Mouse (Mus musculus) G1E-ER4 (cell line): ENCODE results near the gene Nt5dc3. TPM values are rescaled to one million over a fixed set of nuclear protein-coding genes. Genes with fewer than 3 reads are reported as not detected.

Experiments
- GATA1 ChIP-seq: IDR thresholded peaks from one replicate; pipeline ENCODE4 v1.8.0; 2012; ENCODE audit warnings: low read length, inconsistent platforms
- polyA plus RNA-seq: library from polyadenylated mRNA; stranded (reverse); fragments of >175 nt; gene quantifications from 2 replicates; pipeline ENCODE4 v1.2.3, GENCODE M21; 2012

Gene Nt5dc3
- polyA plus RNA-seq, 1 experiment, result 2.9 TPM

DNA sequence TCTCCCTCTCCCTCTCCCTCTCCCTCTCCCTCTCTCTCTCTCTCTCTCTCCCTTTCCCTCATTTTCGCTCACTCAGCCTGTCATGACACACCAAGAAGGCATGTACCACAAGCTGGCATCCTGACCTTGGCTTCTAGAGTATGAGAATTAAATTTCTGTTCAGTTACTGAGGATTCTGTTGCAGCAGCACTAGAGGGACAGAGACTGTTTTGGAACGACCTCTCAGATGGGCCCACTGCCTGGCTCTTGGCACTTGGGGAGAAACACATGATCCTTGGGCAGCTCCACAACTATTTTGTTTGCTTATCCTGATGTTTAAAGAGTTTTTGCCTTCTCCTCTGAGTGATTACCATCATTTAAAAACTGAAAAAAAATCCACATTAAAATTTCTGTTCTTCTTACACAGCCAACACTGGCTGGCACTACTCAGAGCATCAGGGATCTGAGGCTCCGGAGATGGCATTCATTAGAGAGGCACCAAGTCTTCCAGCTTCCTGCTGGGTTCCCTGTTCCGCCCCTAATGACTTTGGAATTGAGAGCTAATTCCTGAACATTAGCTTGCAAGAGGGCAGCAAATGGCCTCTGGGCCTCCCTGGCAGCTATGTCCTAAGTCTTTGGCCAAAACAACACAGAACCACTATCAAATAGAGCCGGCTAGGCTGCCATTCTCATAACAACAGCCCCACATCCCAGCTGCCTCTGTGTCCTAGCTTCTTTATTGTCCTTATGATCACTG, 101.4 kb downstream of the Nt5dc3 start:
- no peak for TF ChIP-seq GATA1

DNA sequence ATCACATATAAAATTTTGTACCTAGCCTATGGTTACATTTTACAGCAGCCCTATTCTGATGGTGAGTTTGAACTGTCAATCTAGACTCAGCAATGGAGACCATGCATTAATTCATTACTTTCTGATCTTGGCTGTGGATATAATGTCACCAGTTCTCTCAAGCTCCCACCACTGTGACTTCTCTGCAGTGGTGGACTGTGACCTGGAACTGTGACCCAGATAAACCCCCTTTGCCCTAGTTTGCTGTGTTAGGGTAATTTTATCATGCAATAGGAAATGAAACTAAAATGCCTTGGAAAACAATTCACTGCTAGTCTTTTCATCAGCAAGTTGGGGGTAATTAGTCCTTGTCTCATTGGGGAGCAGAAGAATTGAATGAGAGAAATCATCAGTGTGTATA, 102.6 kb downstream of the Nt5dc3 start:
- TF ChIP-seq GATA1, result no peak

DNA sequence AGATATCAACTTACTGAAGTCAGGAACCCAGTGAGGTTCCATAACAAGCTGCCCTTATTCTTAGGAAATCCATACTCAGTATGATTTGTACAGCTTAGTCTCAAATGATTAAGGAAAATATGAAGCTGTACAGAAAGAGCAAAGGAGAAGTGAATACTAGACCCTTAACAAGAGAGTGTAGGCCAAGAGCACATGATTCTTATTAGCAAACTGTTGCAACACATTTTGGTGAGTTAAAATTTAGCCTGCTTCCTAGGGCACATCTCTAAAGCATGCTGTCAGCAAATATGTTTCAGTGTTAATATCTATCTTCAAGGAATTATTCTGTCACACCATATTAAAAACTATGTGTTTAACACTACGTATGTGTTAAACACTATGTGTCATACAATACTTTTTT, 107.6 kb downstream of the Nt5dc3 start:
- TF ChIP-seq GATA1, result no peak

Other genes with a start within 250 kb of the Nt5dc3 start
- 19.7 and 25.5 TPM in 2 replicates for gene Hsp90b1, start 73.5 kb upstream of the Nt5dc3 start, polyA plus RNA-seq
- gene Ttc41, start 73.2 kb upstream of the Nt5dc3 start, polyA plus RNA-seq, result 0.06 TPM in 2 replicates
- not detected in 2 replicates for gene Gm49358, start 15.0 kb upstream of the Nt5dc3 start, polyA plus RNA-seq
- gene Stab2, start 229.0 kb downstream of the Nt5dc3 start, polyA plus RNA-seq, result 0.03 TPM in 1 of 2 replicates, not detected in the other